Mouse (Mus musculus) MEL (cell line): ENCODE results near the gene Lrpap1. TPM values are rescaled to one million over a fixed set of nuclear protein-coding genes. Genes with fewer than 3 reads are reported as not detected.

Experiments
- DNase-seq: peaks from one replicate; pipeline ENCODE4 v3.0.0; 2011; ENCODE audit warnings: low read depth, low spot score
- H3K27ac ChIP-seq: 2 replicates; pipeline ENCODE4 v1.5.1; 2012; ENCODE audit warnings: low read depth, mild to moderate bottlenecking, control low read depth, low read length, moderate library complexity; ENCODE audit not compliant: control insufficient read depth
- H3K27me3 ChIP-seq, 2 experiments: fragments of 150-350 bp in 1 of 2; sonication (generic) in 1 of 2; 2 replicates each; pipeline ENCODE4 v1.6.1; 2012; ENCODE audit warnings: low read length in 2 of 2, mild to moderate bottlenecking in 2 of 2, improper control_type of control experiment in 1 of 2, moderate library complexity in 1 of 2; ENCODE audit not compliant: insufficient read depth in 2 of 2, control insufficient read depth in 1 of 2
- H3K36me3 ChIP-seq, 2 experiments: 2 replicates each; pipeline ENCODE4 v1.6.1; 2012 to 2014; ENCODE audit warnings: low read length in 2 of 2, improper control_type of control experiment in 1 of 2, inconsistent platforms in 1 of 2, mild to moderate bottlenecking in 1 of 2; ENCODE audit not compliant: insufficient read depth in 2 of 2, control insufficient read depth in 1 of 2
- H3K4me1 ChIP-seq, 2 experiments: fragments of 150-350 bp in 1 of 2; sonication (generic) in 1 of 2; 2 replicates each; pipeline ENCODE4 v1.6.1; 2012; ENCODE audit warnings: low read length in 2 of 2, improper control_type of control experiment in 1 of 2, mild to moderate bottlenecking in 1 of 2; ENCODE audit not compliant: insufficient read depth in 2 of 2, control insufficient read depth in 1 of 2
- H3K4me3 ChIP-seq, 2 experiments: fragments of 150-350 bp in 1 of 2; sonication (generic) in 1 of 2; 2 replicates each; pipeline ENCODE4 v1.5.1; 2012; ENCODE audit warnings: low read depth in 2 of 2, low read length in 2 of 2, mild to moderate bottlenecking in 2 of 2, moderate library complexity in 2 of 2, control low read depth in 1 of 2, improper control_type of control experiment in 1 of 2; ENCODE audit not compliant: control insufficient read depth in 1 of 2, insufficient read depth in 1 of 2
- H3K79me2 ChIP-seq: 2 replicates; pipeline ENCODE4 v1.6.1; 2012; ENCODE audit warnings: mild to moderate bottlenecking, low read length, moderate library complexity; ENCODE audit not compliant: control insufficient read depth, poor library complexity, insufficient read depth
- H3K9ac ChIP-seq: 2 replicates; pipeline ENCODE4 v1.6.1; 2012; ENCODE audit warnings: low read depth, mild to moderate bottlenecking, control low read depth, low read length, moderate library complexity; ENCODE audit not compliant: control insufficient read depth, poor library complexity, severe bottlenecking
- H3K9me3 ChIP-seq: fragments of 150-350 bp; sonication (generic); replicated peaks from 2 replicates; pipeline ENCODE4 v1.6.1; 2012; ENCODE audit warnings: mild to moderate bottlenecking, low read length, improper control_type of control experiment, moderate library complexity; ENCODE audit not compliant: insufficient read depth
- CHD1 ChIP-seq: IDR thresholded peaks from 2 replicates; pipeline ENCODE4 v1.6.1; 2012; ENCODE audit warnings: low read depth, mild to moderate bottlenecking, inconsistent platforms, low read length, improper control_type of control experiment
- CTCF ChIP-seq, 3 experiments: IDR thresholded peaks in 2 of 3; conservative IDR thresholded peaks in 1 of 3; 2 replicates each; pipeline ENCODE4 v1.5.1; 2011 to 2012; ENCODE audit warnings: low read length in 3 of 3, low read depth in 2 of 3, mild to moderate bottlenecking in 2 of 3, improper control_type of control experiment in 1 of 3, inconsistent platforms in 1 of 3, mixed read lengths in 1 of 3, moderate library complexity in 1 of 3; ENCODE audit not compliant: control insufficient read depth in 1 of 3, insufficient read depth in 1 of 3, poor library complexity in 1 of 3, severe bottlenecking in 1 of 3
- ELF1 ChIP-seq: IDR thresholded peaks from 2 replicates; pipeline ENCODE4 v1.6.1; 2014; ENCODE audit warnings: low read depth, mild to moderate bottlenecking, inconsistent platforms, low read length, improper control_type of control experiment, moderate library complexity
- EP300 ChIP-seq, 2 experiments: IDR thresholded peaks; 2 replicates each; pipeline ENCODE4 v1.6.1; 2011; ENCODE audit warnings: improper control_type of control experiment in 2 of 2, low read length in 2 of 2, low read depth in 1 of 2, mild to moderate bottlenecking in 1 of 2
- ETS1 ChIP-seq: IDR thresholded peaks from 2 replicates; pipeline ENCODE4 v1.6.1; 2012; ENCODE audit warnings: low read depth, mild to moderate bottlenecking, inconsistent platforms, low read length, improper control_type of control experiment, moderate library complexity
- GABPA ChIP-seq: IDR thresholded peaks from 2 replicates; pipeline ENCODE4 v1.6.1; 2012; ENCODE audit warnings: low read depth, mild to moderate bottlenecking, inconsistent platforms, low read length, improper control_type of control experiment, moderate library complexity
- HCFC1 ChIP-seq: IDR thresholded peaks from 2 replicates; pipeline ENCODE4 v1.6.1; 2012; ENCODE audit warnings: low read depth, mild to moderate bottlenecking, inconsistent platforms, low read length, improper control_type of control experiment, moderate library complexity
- JUND ChIP-seq: IDR thresholded peaks from 2 replicates; pipeline ENCODE4 v1.6.1; 2011; ENCODE audit warnings: low read depth, mild to moderate bottlenecking, improper control_type of control experiment, low read length
- KAT2A ChIP-seq: conservative IDR thresholded peaks from 2 replicates; pipeline ENCODE4 v1.6.1; 2012; ENCODE audit warnings: low read depth, low read length, improper control_type of control experiment, inconsistent platforms
- MAZ ChIP-seq: IDR thresholded peaks from 2 replicates; pipeline ENCODE4 v1.6.1; 2012; ENCODE audit warnings: low read depth, mild to moderate bottlenecking, inconsistent platforms, low read length, improper control_type of control experiment
- MXI1 ChIP-seq: IDR thresholded peaks from 2 replicates; pipeline ENCODE4 v1.6.1; 2011; ENCODE audit warnings: mild to moderate bottlenecking, low read depth, low read length, improper control_type of control experiment
- MYC ChIP-seq: IDR thresholded peaks from 2 replicates; pipeline ENCODE4 v1.6.1; 2011; ENCODE audit warnings: low read depth, mild to moderate bottlenecking, low read length, improper control_type of control experiment, moderate library complexity
- POLR2A ChIP-seq, 2 experiments: IDR thresholded peaks; 2 replicates each; pipeline ENCODE4 v1.6.1; 2011 to 2012; ENCODE audit warnings: low read length in 2 of 2, mild to moderate bottlenecking in 2 of 2, control low read depth in 1 of 2, improper control_type of control experiment in 1 of 2, low read depth in 1 of 2, moderate library complexity in 1 of 2; ENCODE audit not compliant: control insufficient read depth in 1 of 2, insufficient read depth in 1 of 2, poor library complexity in 1 of 2
- POLR2AphosphoS2 ChIP-seq: IDR thresholded peaks from 2 replicates; pipeline ENCODE4 v1.6.1; 2011; ENCODE audit warnings: low read length, improper control_type of control experiment
- RAD21 ChIP-seq: IDR thresholded peaks from 2 replicates; pipeline ENCODE4 v1.6.1; 2011; ENCODE audit warnings: mild to moderate bottlenecking, low read depth, low read length, improper control_type of control experiment
- SMC3 ChIP-seq: IDR thresholded peaks from 2 replicates; pipeline ENCODE4 v1.6.1; 2011; ENCODE audit warnings: low read depth, low read length, improper control_type of control experiment
- TAL1 ChIP-seq: IDR thresholded peaks from 2 replicates; pipeline ENCODE4 v1.6.1; 2012; ENCODE audit warnings: mild to moderate bottlenecking, inconsistent platforms, low read length, moderate library complexity, mixed read lengths
- TBP ChIP-seq: IDR thresholded peaks from 2 replicates; pipeline ENCODE4 v1.8.0; 2011; ENCODE audit warnings: low read depth, low read length, improper control_type of control experiment
- TCF12 ChIP-seq: IDR thresholded peaks from 2 replicates; pipeline ENCODE4 v1.6.1; 2014; ENCODE audit warnings: low read depth, mild to moderate bottlenecking, inconsistent platforms, low read length, improper control_type of control experiment, moderate library complexity
- USF2 ChIP-seq, 2 experiments: IDR thresholded peaks; 2 replicates each; pipeline ENCODE4 v1.6.1; 2011 to 2012; ENCODE audit warnings: improper control_type of control experiment in 2 of 2, low read length in 2 of 2, borderline replicate concordance in 1 of 2, inconsistent platforms in 1 of 2, low read depth in 1 of 2, mild to moderate bottlenecking in 1 of 2; ENCODE audit not compliant: insufficient read depth in 1 of 2
- ZKSCAN1 ChIP-seq: IDR thresholded peaks from 2 replicates; pipeline ENCODE4 v1.6.1; 2012; ENCODE audit warnings: low read depth, mild to moderate bottlenecking, inconsistent platforms, low read length, improper control_type of control experiment, moderate library complexity
- ZMIZ1 ChIP-seq: IDR thresholded peaks from 2 replicates; pipeline ENCODE4 v1.6.1; 2012; ENCODE audit warnings: low read depth, mild to moderate bottlenecking, inconsistent platforms, low read length, improper control_type of control experiment, moderate library complexity
- ZNF384 ChIP-seq: IDR thresholded peaks from 2 replicates; pipeline ENCODE4 v1.6.1; 2012; ENCODE audit warnings: low read depth, mild to moderate bottlenecking, inconsistent platforms, low read length, improper control_type of control experiment
- polyA plus RNA-seq, 2 experiments: library from polyadenylated mRNA; stranded (reverse) in 1 of 2; unstranded in 1 of 2; fragments of >175 nt in 1 of 2; fragments of >200 nt in 1 of 2; gene quantifications; 2 replicates each; pipeline versions ENCODE4 v1.2.1 to v1.2.4; 2012; ENCODE audit warnings: low replicate concordance in 2 of 2, low read depth in 1 of 2; ENCODE audit not compliant: insufficient read length in 2 of 2, insufficient read depth in 1 of 2, missing spikeins in 1 of 2
- total RNA-seq: library from RNA; depleted of rRNA; stranded (reverse); fragments of 300-350 nt; gene quantifications from 2 replicates; pipeline ENCODE4 v1.2.3, GENCODE M21; 2012

Gene Lrpap1
- total and polyA plus RNA-seq, 3 experiments = 45.0 to 74.7 TPM; not detected in 1

GRCm38 (mm10) chr5:35103528-35103927, 2.0 kb downstream of the Lrpap1 start:
- Histone ChIP-seq H3K27ac (no peak overlapping the region), H3K79me2 (peaks cover 12% of the 10 kb centered on the region), H3K9me3 (no peaks in the 10 kb centered on the region), H3K4me1 (peaks cover 5 to 7% of the 10 kb centered on the region in 2 experiments), H3K4me3 (no peak overlapping the region), H3K36me3 (peaks cover 0 to 5% of the 10 kb centered on the region in 2 experiments; a peak in 3 of 4 replicates), H3K9ac (no peak overlapping the region), H3K27me3 (peaks cover 0 to 4% of the 10 kb centered on the region in 2 experiments; a peak in 2 of 4 replicates)
- no peak for TF ChIP-seq CHD1
- TF ChIP-seq RAD21 = no peak
- TF ChIP-seq TBP = no peak
- no peak for TF ChIP-seq GABPA
- no peak for TF ChIP-seq CTCF (IDR thresholded peaks at IDR 0.05 in 2 of 3, conservative IDR thresholded peaks at IDR 0.05 in 1 of 3; ENCODE audit: control insufficient read depth in 1 of 3, insufficient read depth in 1 of 3, low read depth in 2 of 3, low read length in 3 of 3, poor library complexity in 1 of 3, severe bottlenecking in 1 of 3)
- no peak for TF ChIP-seq TCF12
- no peak for TF ChIP-seq ZNF384
- TF ChIP-seq JUND = no peak
- no peak for TF ChIP-seq TAL1
- no peak for DNase-seq

DNA sequence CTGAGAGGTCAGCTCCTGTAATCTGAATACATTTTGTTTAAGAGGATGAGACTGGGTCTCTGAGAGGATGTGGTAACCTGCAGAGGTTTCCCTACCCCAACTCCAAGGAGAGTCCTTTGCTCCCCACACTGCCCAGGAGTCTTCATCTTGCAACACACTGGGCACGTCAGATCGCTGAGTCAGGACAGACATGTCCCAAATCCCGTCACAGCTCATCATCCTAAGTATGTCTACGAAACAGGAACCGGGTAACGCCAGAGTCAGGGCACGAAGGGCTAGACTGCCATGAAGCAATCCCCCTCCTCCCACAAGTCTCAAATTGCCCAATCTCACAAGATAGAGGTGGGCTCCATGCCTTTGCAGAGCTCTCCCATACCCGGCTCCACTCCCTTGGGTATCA, 2.5 kb downstream of the Lrpap1 start:
- H3K27me3 ChIP-seq = peaks cover 0 to 2% of the 10 kb centered on the region in 2 experiments; a peak in 1 of 4 replicates
- peaks cover 0 to 5% of the 10 kb centered on the region in 2 experiments; a peak in 3 of 4 replicates for H3K36me3 ChIP-seq
- H3K4me3 ChIP-seq = no peak overlapping the region
- DNase-seq = no peak
- no peak overlapping the region for H3K9ac ChIP-seq
- TF ChIP-seq USF2 (IDR thresholded peaks at IDR 0.05; ENCODE audit: borderline replicate concordance in 1 of 2, insufficient read depth in 1 of 2, low read depth in 1 of 2, low read length in 2 of 2) (no peak), CTCF (IDR thresholded peaks at IDR 0.05 in 2 of 3, conservative IDR thresholded peaks at IDR 0.05 in 1 of 3; ENCODE audit: control insufficient read depth in 1 of 3, insufficient read depth in 1 of 3, low read depth in 2 of 3, low read length in 3 of 3, poor library complexity in 1 of 3, severe bottlenecking in 1 of 3) (no peak), TCF12 (no peak)
- H3K9me3 ChIP-seq = no peaks in the 10 kb centered on the region
- H3K4me1 ChIP-seq = peaks cover 5 to 7% of the 10 kb centered on the region in 2 experiments
- H3K27ac ChIP-seq = no peak overlapping the region
- peaks cover 12% of the 10 kb centered on the region for H3K79me2 ChIP-seq

DNA sequence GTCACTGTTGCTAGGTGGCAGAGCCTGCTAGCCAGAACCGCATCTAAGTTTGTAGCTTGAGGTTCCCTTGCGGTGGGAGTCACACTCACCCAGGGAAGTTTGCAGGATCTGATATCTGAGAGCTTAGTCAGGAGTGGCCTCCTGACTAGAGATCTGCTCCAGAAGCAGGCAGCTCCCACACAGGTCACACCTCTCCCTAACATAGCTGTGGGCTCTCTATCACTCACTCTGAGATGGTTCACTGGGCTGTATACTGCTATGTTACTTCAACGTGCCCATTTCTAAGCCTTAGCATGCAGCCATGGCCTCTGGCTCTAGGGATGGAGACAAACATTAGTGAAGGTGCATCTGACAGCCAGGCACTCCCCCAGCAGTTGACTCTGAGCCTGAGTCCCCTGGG, 13.9 kb downstream of the Lrpap1 start:
- no peaks in the 10 kb centered on the region for H3K4me1 ChIP-seq
- H3K36me3 ChIP-seq = peaks cover 0 to 3% of the 10 kb centered on the region in 2 experiments; a peak in 1 of 4 replicates
- TF ChIP-seq MXI1 (no peak), KAT2A (no peak), MYC (no peak), ELF1 (no peak), SMC3 (no peak), ZMIZ1 (no peak), POLR2A (IDR thresholded peaks at IDR 0.05; ENCODE audit: control insufficient read depth in 1 of 2, insufficient read depth in 1 of 2, low read depth in 1 of 2, low read length in 2 of 2, poor library complexity in 1 of 2) (no peak), EP300 (IDR thresholded peaks at IDR 0.05; ENCODE audit: low read depth in 1 of 2, low read length in 2 of 2) (no peak), POLR2AphosphoS2 (no peak), MAZ (no peak), ETS1 (no peak), ZNF384 (no peak), HCFC1 (no peak), CHD1 (no peak), ZKSCAN1 (no peak), RAD21 (no peak)
- H3K27ac ChIP-seq = no peak overlapping the region
- H3K79me2 ChIP-seq = no peaks in the 10 kb centered on the region
- H3K27me3 ChIP-seq = no peaks in the 10 kb centered on the region
- H3K9me3 ChIP-seq = no peaks in the 10 kb centered on the region
- no peak for DNase-seq
- no peak overlapping the region for H3K4me3 ChIP-seq
- no peak overlapping the region for H3K9ac ChIP-seq
